Mouse (Mus musculus) hindbrain, embryonic 11.5 days (tissue): ENCODE measurements around the gene Pald1. TPM values are rescaled to one million over a fixed set of nuclear protein-coding genes. Genes with fewer than 3 reads are reported as not detected.

Experiments used
- ATAC-seq: fragments of 200-750 bp; cut with Nextera tagmentation; 2 replicates; pipeline ENCODE4 v1.8.0; 2017; ENCODE audit warnings: mild to moderate bottlenecking, moderate TSS enrichment, moderate library complexity; ENCODE audit not compliant: low FRiP score
- DNase-seq: peaks from one replicate; pipeline ENCODE4 v3.0.0-alpha.2; 2015; ENCODE audit warnings: low spot score
- H3K27ac ChIP-seq: fragments of 300-500 bp; sonication (generic); 2 replicates; pipeline ENCODE4 v1.5.1; 2014; ENCODE audit warnings: mild to moderate bottlenecking, low read depth, low read length
- H3K27me3 ChIP-seq: fragments of 300-500 bp; sonication (generic); 2 replicates; pipeline ENCODE4 v1.6.1; 2014; ENCODE audit warnings: mild to moderate bottlenecking, low read length, moderate library complexity, mixed read lengths; ENCODE audit not compliant: control insufficient read depth, insufficient read depth
- H3K36me3 ChIP-seq: fragments of 300-500 bp; sonication (generic); 2 replicates; pipeline ENCODE4 v1.6.1; 2014; ENCODE audit warnings: mild to moderate bottlenecking, low read length, moderate library complexity, mixed read lengths; ENCODE audit not compliant: control insufficient read depth, insufficient read depth
- H3K4me1 ChIP-seq: fragments of 300-500 bp; sonication (generic); replicated peaks from 2 replicates; pipeline ENCODE4 v1.6.1; 2014; ENCODE audit warnings: low read length, mixed read lengths; ENCODE audit not compliant: control insufficient read depth, insufficient read depth
- H3K4me2 ChIP-seq: fragments of 300-500 bp; sonication (generic); replicated peaks from 2 replicates; pipeline ENCODE4 v1.6.1; 2014; ENCODE audit warnings: mild to moderate bottlenecking, low read depth, low read length
- H3K4me3 ChIP-seq: fragments of 300-500 bp; sonication (generic); 2 replicates; pipeline ENCODE4 v1.5.1; 2014; ENCODE audit warnings: low read depth, low read length
- H3K9ac ChIP-seq: fragments of 300-500 bp; sonication (generic); 2 replicates; pipeline ENCODE4 v1.6.1; 2014; ENCODE audit warnings: low read depth, low read length
- H3K9me3 ChIP-seq: fragments of 300-500 bp; sonication (generic); 2 replicates; pipeline ENCODE4 v1.6.1; 2016; ENCODE audit warnings: low read length; ENCODE audit not compliant: control insufficient read depth
- WGBS: fragments of 180-500 bp; shearing (Covaris S2); extraction: QIAGEN DNeasy Blood & Tissue Kit; methylation state at CpG from one replicate; pipeline ENCODE4 v1.1.7; 2014; 5-methylcytosine and 5-hydroxymethylcytosine counted together
- polyA plus RNA-seq: library from polyadenylated mRNA; unstranded; fragments of >200 nt; fragmentation: Nextera tagmentation; extraction: Ambion mirVana; gene quantifications from 2 replicates; pipeline ENCODE4 v1.2.1, GENCODE M21; 2014

Gene Pald1
- polyA plus RNA-seq, 1 experiment from 2014 or later: 13.6 TPM

DNA sequence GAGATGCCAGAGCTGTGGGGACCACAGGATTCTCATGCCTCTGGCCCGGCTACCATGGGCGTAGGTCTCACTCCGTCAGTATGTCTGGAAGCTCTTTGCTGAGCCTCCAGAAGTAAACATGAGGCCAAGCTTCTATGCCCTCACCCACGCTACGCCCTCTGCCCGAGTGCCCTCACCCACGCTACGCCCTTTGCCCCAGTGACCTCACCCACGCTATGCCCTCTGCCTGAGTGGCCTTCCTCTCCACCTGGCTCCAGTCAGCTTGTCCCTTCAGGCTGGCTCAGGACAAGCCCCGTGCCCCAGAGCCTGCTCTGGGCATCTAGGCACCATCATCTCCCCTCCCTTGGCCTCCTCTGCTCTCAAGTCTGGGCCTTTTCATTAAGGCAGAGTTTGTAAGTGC is 55.8 kb downstream of the Pald1 start:
- H3K36me3 ChIP-seq: no peaks in the 10 kb centered on the region
- no peak overlapping the region for H3K27ac ChIP-seq
- ATAC-seq (no peak), DNase-seq (no peak)
- H3K9ac ChIP-seq: no peak overlapping the region
- H3K27me3 ChIP-seq: no peaks in the 10 kb centered on the region
- H3K4me3 ChIP-seq: no peak overlapping the region
- H3K4me2 ChIP-seq: no peak overlapping the region
- 81% methylated on average over 10 of the region's 10 CpGs for WGBS
- H3K4me1 ChIP-seq: peaks cover 3% of the 10 kb centered on the region; the same call in 1 of the 2 replicates
- H3K9me3 ChIP-seq: no peaks in the 10 kb centered on the region

DNA sequence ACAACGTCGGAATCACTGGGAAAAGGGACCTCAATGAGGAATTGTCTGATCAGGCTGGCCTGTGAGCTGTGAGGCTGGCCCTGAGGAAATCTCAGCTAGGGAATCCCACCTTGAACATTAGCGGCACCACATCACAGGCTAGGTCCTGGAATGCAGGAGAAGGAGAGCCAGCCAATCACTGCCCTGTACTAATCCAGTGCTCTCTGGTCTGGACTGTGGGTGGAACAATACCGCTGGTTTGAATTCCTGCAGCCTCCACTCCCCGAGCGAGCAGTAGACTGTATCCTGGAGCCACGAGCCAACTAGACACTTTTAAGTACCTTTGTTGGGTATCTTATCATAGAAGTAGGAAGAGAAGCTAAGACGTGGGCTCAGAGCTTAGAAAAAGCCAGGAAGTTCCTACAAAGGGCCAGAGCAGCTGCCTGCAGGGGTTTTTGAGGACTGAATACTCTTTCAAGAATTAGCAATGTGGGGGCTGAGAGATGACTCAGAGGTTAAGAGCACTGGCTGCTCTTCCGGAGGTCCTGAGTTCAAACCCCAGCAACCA is 57.5 kb downstream of the Pald1 start:
- no peaks in the 10 kb centered on the region for H3K9me3 ChIP-seq
- H3K27ac ChIP-seq: no peak overlapping the region
- H3K4me3 ChIP-seq: no peak overlapping the region
- no peaks in the 10 kb centered on the region for H3K27me3 ChIP-seq
- WGBS: 58% methylated on average over 9 of the region's 9 CpGs
- no peak for DNase-seq
- no peak for ATAC-seq
- no peaks in the 10 kb centered on the region for H3K36me3 ChIP-seq
- H3K9ac ChIP-seq: no peak overlapping the region
- H3K4me2 ChIP-seq: no peak overlapping the region
- H3K4me1 ChIP-seq: peaks cover 3% of the 10 kb centered on the region; the same call in 1 of the 2 replicates

DNA sequence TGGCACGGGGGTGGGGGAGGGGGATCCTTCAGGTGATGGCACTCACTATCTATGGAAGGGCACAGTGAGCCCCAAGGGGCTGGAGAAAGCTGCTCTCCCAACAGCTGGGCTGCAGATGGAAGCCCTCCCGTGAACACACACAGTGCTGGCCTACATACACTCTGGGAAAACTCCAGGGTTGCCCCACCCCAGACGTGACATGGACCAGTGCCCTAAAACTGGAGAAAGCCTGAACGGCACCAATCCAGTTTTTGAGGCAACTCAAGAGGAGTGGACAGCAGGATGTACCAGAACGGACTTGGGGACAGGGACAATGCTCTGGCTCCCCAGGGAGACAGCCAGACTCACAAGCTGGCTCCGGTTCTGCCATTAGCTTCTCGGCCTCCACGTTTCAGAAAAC is 58.6 kb downstream of the Pald1 start:
- 66% methylated on average over 8 of the region's 8 CpGs for WGBS

DNA sequence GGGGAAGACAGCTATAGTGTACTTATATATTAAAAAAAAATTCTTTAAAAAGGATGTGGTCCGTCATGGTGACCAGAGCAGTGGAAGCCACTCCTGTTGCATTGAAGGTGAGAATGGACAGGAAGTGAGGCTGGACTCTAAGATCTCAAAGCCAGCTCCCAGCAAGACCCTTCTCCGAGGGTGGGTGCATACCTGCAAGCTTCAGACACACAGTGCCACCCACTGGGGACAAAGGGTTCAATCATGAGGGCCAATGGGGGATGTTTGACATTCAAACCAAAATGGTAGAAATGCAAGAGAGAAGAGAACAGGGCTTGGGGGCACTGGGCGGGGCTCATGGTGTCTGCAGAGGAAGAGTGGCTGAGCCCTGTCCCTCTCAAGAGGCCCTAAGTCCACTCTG is 64.8 kb downstream of the Pald1 start:
- Histone ChIP-seq H3K9ac (no peak overlapping the region), H3K4me2 (no peak overlapping the region), H3K36me3 (no peaks in the 10 kb centered on the region), H3K4me1 (no peaks in the 10 kb centered on the region), H3K4me3 (no peak overlapping the region), H3K27me3 (no peaks in the 10 kb centered on the region), H3K9me3 (no peaks in the 10 kb centered on the region), H3K27ac (no peak overlapping the region)
- 85% methylated on average over 3 of the region's 3 CpGs for WGBS
- ATAC-seq: no peak
- DNase-seq: no peak

More for the DNA sequence above, 58.6 kb downstream of the Pald1 start:
- Histone ChIP-seq H3K9me3 (no peaks in the 10 kb centered on the region), H3K4me3 (no peak overlapping the region), H3K27ac (no peak overlapping the region), H3K27me3 (no peaks in the 10 kb centered on the region), H3K4me2 (no peak overlapping the region), H3K36me3 (no peaks in the 10 kb centered on the region), H3K4me1 (peaks cover 3% of the 10 kb centered on the region; the same call in 1 of the 2 replicates), H3K9ac (no peak overlapping the region)
- ATAC-seq (no peak), DNase-seq (no peak)

DNA sequence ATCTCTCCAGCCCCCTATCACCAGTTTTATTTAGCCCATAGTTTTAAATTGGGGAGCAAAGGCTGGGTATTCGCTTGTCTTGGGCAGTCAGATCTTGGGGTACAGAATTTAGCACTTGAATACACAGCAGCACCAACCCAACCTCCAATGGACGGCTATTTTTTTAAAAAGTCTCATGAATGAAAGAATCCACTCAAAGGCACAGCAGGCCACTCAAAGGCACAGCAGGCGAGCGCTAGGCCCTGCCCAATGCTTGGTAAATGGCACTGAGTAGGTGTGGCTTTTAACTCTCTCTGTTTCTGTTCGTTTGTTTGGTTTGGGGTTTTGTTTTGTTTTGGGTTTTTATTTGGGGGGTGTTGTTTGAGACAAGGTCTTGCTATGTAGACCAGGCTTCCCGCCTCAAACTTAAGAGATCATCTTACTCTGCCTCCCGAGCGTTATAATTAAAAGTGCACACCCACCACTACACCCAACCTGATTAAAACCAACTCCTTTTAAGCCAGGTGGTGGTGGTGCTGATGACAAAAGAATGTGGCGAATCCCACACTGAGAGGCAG is 67.9 kb downstream of the Pald1 start:
- Histone ChIP-seq H3K4me3 (no peak overlapping the region), H3K4me1 (no peaks in the 10 kb centered on the region), H3K27me3 (no peaks in the 10 kb centered on the region), H3K9ac (no peak overlapping the region), H3K36me3 (no peaks in the 10 kb centered on the region), H3K4me2 (no peak overlapping the region), H3K9me3 (no peaks in the 10 kb centered on the region), H3K27ac (no peak overlapping the region)
- DNase-seq: no peak
- WGBS: 23% methylated on average over 9 of the region's 9 CpGs
- no peak for ATAC-seq

DNA sequence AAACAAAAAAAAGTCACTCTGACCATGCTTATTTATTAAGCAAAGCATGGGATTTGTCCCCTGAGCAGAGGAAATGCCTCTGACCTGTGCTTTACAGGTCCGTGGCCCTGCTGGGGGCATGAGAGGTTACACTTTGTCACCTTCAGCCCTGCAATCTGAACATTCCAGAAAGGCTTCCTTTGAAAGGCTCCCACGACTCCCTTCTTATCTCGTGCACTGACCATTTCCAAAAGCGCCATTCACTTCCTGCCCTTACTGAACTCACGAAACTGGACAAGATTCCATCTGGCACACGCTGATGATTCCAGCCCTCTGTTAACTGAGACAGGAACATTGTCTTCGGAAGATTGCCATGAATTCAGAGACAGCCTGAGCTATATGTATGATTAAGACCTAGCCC is 69.6 kb downstream of the Pald1 start:
- no peaks in the 10 kb centered on the region for H3K36me3 ChIP-seq

DNA sequence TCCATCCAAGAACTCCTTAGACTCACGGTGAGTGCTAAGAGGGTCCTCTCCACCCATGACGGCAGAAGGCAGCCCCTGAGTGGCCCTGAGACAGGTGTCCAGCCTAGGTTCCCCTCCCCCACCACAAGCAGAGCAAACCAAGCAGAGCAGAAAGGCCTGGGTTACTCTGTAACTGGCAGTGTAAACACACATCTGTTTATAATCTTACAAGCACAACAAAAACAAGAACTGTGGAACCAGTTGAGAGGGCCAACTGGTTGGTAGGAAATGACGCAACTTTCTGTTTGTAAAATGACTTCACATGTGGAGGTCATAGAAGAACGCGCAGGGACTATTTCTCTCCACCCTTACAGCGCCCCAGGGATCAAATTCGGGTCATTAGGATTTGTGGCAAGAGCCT is 70.6 kb downstream of the Pald1 start:
- no peak overlapping the region for H3K9ac ChIP-seq
- no peaks in the 10 kb centered on the region for H3K4me1 ChIP-seq
- H3K36me3 ChIP-seq: no peaks in the 10 kb centered on the region
- no peaks in the 10 kb centered on the region for H3K9me3 ChIP-seq
- 50% methylated on average over 7 of the region's 7 CpGs for WGBS
- H3K27me3 ChIP-seq: no peaks in the 10 kb centered on the region
- no peak overlapping the region for H3K27ac ChIP-seq
- no peak overlapping the region for H3K4me3 ChIP-seq
- DNase-seq: no peak
- ATAC-seq: no peak
- H3K4me2 ChIP-seq: no peak overlapping the region

More for the DNA sequence above, 69.6 kb downstream of the Pald1 start:
- Histone ChIP-seq H3K4me3 (no peak overlapping the region), H3K27me3 (no peaks in the 10 kb centered on the region), H3K27ac (no peak overlapping the region), H3K9ac (no peak overlapping the region), H3K4me1 (no peaks in the 10 kb centered on the region), H3K9me3 (no peaks in the 10 kb centered on the region), H3K4me2 (no peak overlapping the region)
- DNase-seq: no peak
- WGBS: 68% methylated on average over 7 of the region's 7 CpGs
- no peak for ATAC-seq

DNA sequence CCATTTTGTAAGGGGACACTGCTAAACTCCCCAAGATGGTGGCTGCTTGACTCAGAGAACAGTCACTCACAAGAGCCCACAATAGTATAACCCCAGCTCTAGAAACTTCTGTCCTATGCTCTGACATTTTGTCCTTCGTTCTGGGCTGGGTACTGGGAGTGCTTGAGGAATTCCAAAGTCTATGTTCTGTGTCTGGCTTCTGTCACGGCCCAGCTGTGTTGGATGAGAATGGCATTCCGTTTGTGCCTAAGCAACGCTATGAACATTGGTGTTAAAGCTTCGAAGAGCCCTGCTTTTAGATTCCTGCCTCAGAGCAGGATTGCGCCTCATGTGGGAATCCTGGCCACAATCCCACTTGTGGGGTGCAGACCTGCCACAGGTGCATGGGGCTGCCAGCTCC is 71.2 kb downstream of the Pald1 start:
- ATAC-seq: no peak
- no peaks in the 10 kb centered on the region for H3K4me1 ChIP-seq
- H3K9ac ChIP-seq: no peak overlapping the region
- DNase-seq: no peak
- no peaks in the 10 kb centered on the region for H3K27me3 ChIP-seq
- no peak overlapping the region for H3K27ac ChIP-seq
- H3K4me3 ChIP-seq: no peak overlapping the region
- WGBS: 90% methylated on average over 6 of the region's 6 CpGs
- no peaks in the 10 kb centered on the region for H3K36me3 ChIP-seq
- no peak overlapping the region for H3K4me2 ChIP-seq
- H3K9me3 ChIP-seq: no peaks in the 10 kb centered on the region

DNA sequence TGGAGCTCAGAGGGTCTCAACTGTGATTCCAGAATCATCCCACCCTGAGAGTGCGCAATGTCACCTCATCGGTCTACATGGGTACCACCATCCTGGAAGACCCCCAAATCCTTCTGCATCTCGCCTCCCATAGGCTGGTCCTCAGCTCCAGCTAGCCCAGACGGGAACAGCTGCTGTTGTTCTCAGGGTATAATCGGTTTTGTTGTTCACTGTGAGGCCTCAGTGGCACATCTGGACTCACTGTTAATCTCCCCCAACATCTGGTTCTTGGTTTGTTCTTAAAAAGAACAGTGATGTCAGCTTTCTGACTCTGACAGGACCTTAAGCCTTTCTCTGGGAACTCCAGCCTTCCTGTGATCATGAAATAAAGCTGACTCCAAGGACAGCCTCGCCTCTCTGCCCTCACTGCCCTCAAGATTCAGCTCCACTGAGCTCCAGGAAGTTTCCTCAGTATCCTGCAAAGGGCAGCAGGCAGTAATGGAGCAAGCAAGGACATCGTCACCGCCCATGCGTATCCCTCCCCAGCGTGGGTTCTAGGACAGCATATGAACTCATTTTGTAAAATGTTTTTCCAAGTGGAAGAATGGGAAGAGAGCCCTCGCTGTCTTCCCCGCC is 74.5 kb downstream of the Pald1 start:
- Histone ChIP-seq H3K36me3 (no peaks in the 10 kb centered on the region), H3K27ac (no peak overlapping the region), H3K9ac (no peak overlapping the region), H3K4me2 (no peak overlapping the region), H3K4me3 (no peak overlapping the region), H3K27me3 (no peaks in the 10 kb centered on the region), H3K4me1 (no peaks in the 10 kb centered on the region), H3K9me3 (no peaks in the 10 kb centered on the region)
- no peak for ATAC-seq
- WGBS: 63% methylated on average over 12 of the region's 12 CpGs
- no peak for DNase-seq
